Mouse (Mus musculus) heart, embryonic 14.5 days (tissue): ENCODE measurements around the gene Krtap4-9. TPM values are rescaled to one million over a fixed set of nuclear protein-coding genes. Genes with fewer than 3 reads are reported as not detected.
"Not testable (repeated sequence)": the region's sequence is repeated elsewhere in the genome, so short reads cannot be mapped to it uniquely, and the experiment has no call there.

Source experiments
- ATAC-seq: fragments of 200-750 bp; cut with Nextera tagmentation; 2 replicates; pipeline ENCODE4 v1.8.0; 2017; ENCODE audit warnings: low read depth, moderate TSS enrichment; ENCODE audit not compliant: insufficient number of reproducible peaks, insufficient read depth, low FRiP score
- H3K27ac ChIP-seq, 2 experiments: fragments of 200-500 bp in 1 of 2; fragments of 300-500 bp in 1 of 2; sonication (generic) in 1 of 2; replicated peaks in 1 of 2; 2 replicates each; pipeline ENCODE4 v1.5.1; 2012 to 2014; ENCODE audit warnings: low read depth in 2 of 2, low read length in 2 of 2, control low read depth in 1 of 2, mild to moderate bottlenecking in 1 of 2, mixed read lengths in 1 of 2; ENCODE audit not compliant: control insufficient read depth in 1 of 2, insufficient read depth in 1 of 2
- H3K27me3 ChIP-seq: fragments of 300-500 bp; sonication (generic); 2 replicates; pipeline ENCODE4 v1.6.1; 2014; ENCODE audit warnings: mild to moderate bottlenecking, low read length, control low read depth; ENCODE audit not compliant: control insufficient read depth, insufficient read depth
- H3K36me3 ChIP-seq: fragments of 300-500 bp; sonication (generic); 2 replicates; pipeline ENCODE4 v1.6.1; 2014; ENCODE audit warnings: mild to moderate bottlenecking, control low read depth, low read length, mixed read lengths; ENCODE audit not compliant: control insufficient read depth, insufficient read depth
- H3K4me1 ChIP-seq, 2 experiments: fragments of 200-500 bp in 1 of 2; fragments of 300-500 bp in 1 of 2; sonication (generic) in 1 of 2; 2 replicates each; pipeline ENCODE4 v1.6.1; 2012 to 2014; ENCODE audit warnings: low read length in 2 of 2, control low read depth in 1 of 2, mixed read lengths in 1 of 2; ENCODE audit not compliant: control insufficient read depth in 2 of 2, insufficient read depth in 2 of 2
- H3K4me2 ChIP-seq: fragments of 300-500 bp; sonication (generic); 2 replicates; pipeline ENCODE4 v1.6.1; 2014; ENCODE audit warnings: mild to moderate bottlenecking, low read length
- H3K4me3 ChIP-seq, 2 experiments: fragments of 200-500 bp in 1 of 2; fragments of 300-500 bp in 1 of 2; sonication (generic) in 1 of 2; 2 replicates each; pipeline ENCODE4 v1.5.1; 2012 to 2014; ENCODE audit warnings: low read length in 2 of 2, mild to moderate bottlenecking in 2 of 2, control low read depth in 1 of 2, low read depth in 1 of 2, moderate library complexity in 1 of 2; ENCODE audit not compliant: control insufficient read depth in 1 of 2, insufficient read depth in 1 of 2
- H3K9ac ChIP-seq: fragments of 300-500 bp; sonication (generic); 2 replicates; pipeline ENCODE4 v1.6.1; 2014; ENCODE audit warnings: mild to moderate bottlenecking, low read length
- H3K9me3 ChIP-seq: fragments of 300-500 bp; sonication (generic); 2 replicates; pipeline ENCODE4 v1.6.1; 2016; ENCODE audit warnings: low read length, control low read depth; ENCODE audit not compliant: control insufficient read depth
- WGBS: fragments of 180-500 bp; shearing (Covaris S2); extraction: QIAGEN DNeasy Blood & Tissue Kit; methylation state at CpG from one replicate; pipeline ENCODE4 v1.1.7; 2014; 5-methylcytosine and 5-hydroxymethylcytosine counted together
- polyA plus RNA-seq: library from polyadenylated mRNA; unstranded; fragments of >200 nt; fragmentation: Nextera tagmentation; extraction: Ambion mirVana; gene quantifications from 2 replicates; pipeline ENCODE4 v1.2.1, GENCODE M21; 2014

The Krtap4-9 gene
- polyA plus RNA-seq, 1 experiment from 2014 or later = not detected

GRCm38 (mm10) chr11:99798832-99799231, 13.8 kb downstream of the Krtap4-9 start, which contains the start of gene Gm11569:
Gene Gm11569, minus strand, starts transcription at chr11:99798932.
- not testable (repeated sequence) for H3K27me3 ChIP-seq, H3K4me2 ChIP-seq, H3K9me3 ChIP-seq, H3K4me3 ChIP-seq, ATAC-seq, H3K36me3 ChIP-seq, H3K4me1 ChIP-seq, H3K27ac ChIP-seq, H3K9ac ChIP-seq
- no CpG with 5 or more reads among the region's 1 CpGs for WGBS

- ATAC-seq = not testable (repeated sequence)
Observed at GRCm38 (mm10) chr11:99804346-99804745, 19.3 kb downstream of the Krtap4-9 start, which contains the start of gene Gm11554. Gene Gm11554, minus strand, starts transcription at chr11:99804446.

GRCm38 (mm10) chr11:99809792-99810191, 24.8 kb downstream of the Krtap4-9 start, which contains the start of gene Krtap4-13:
Gene Krtap4-13, minus strand, starts transcription at chr11:99809892.
- H3K27ac ChIP-seq, ATAC-seq, H3K4me2 ChIP-seq, H3K36me3 ChIP-seq, H3K9me3 ChIP-seq, H3K4me1 ChIP-seq, H3K9ac ChIP-seq, H3K27me3 ChIP-seq, H3K4me3 ChIP-seq: not testable (repeated sequence)

More at GRCm38 (mm10) chr11:99804346-99804745, 19.3 kb downstream of the Krtap4-9 start, which contains the start of gene Gm11554:
- H3K4me1 ChIP-seq, H3K27me3 ChIP-seq, H3K36me3 ChIP-seq, H3K4me3 ChIP-seq, H3K4me2 ChIP-seq, H3K27ac ChIP-seq, H3K9me3 ChIP-seq, H3K9ac ChIP-seq: not testable (repeated sequence)
- no CpG with 5 or more reads among the region's 1 CpGs for WGBS

- 73% methylated on average over 2 of the region's 2 CpGs for WGBS
- not testable (repeated sequence) for H3K9me3 ChIP-seq, H3K4me3 ChIP-seq, H3K4me1 ChIP-seq, ATAC-seq, H3K27ac ChIP-seq, H3K9ac ChIP-seq, H3K4me2 ChIP-seq, H3K27me3 ChIP-seq, H3K36me3 ChIP-seq
Observed at GRCm38 (mm10) chr11:99815566-99815965, 30.6 kb downstream of the Krtap4-9 start, which contains the start of gene Gm11564. Gene Gm11564, minus strand, starts transcription at chr11:99815666.

Other genes starting within 250 kb of the Krtap4-9 start
- gene Krt40, start 242.0 kb upstream of the Krtap4-9 start, polyA plus RNA-seq = not detected in 2 replicates
- gene Krtap3-3, start 234.3 kb upstream of the Krtap4-9 start, polyA plus RNA-seq = not detected in 2 replicates
- not detected in 2 replicates for gene Krtap3-2, start 228.3 kb upstream of the Krtap4-9 start, polyA plus RNA-seq
- not detected in 2 replicates for gene Gm11939, start 225.7 kb upstream of the Krtap4-9 start, polyA plus RNA-seq
- not detected in 2 replicates for gene Krtap3-1, start 218.6 kb upstream of the Krtap4-9 start, polyA plus RNA-seq
- gene Krtap1-5, start 204.2 kb upstream of the Krtap4-9 start, polyA plus RNA-seq = not detected in 2 replicates
- gene Krtap1-4, start 201.5 kb upstream of the Krtap4-9 start, polyA plus RNA-seq = not detected in 2 replicates
- not detected in 2 replicates for gene Krtap1-3, start 193.9 kb upstream of the Krtap4-9 start, polyA plus RNA-seq
- not detected in 2 replicates for gene Krtap9-3, start 187.1 kb upstream of the Krtap4-9 start, polyA plus RNA-seq
- not detected in 2 replicates for gene Gm11938, start 181.9 kb upstream of the Krtap4-9 start, polyA plus RNA-seq
- not detected in 2 replicates for gene Gm11937, start 175.0 kb upstream of the Krtap4-9 start, polyA plus RNA-seq
- gene Krtap2-4, start 170.4 kb upstream of the Krtap4-9 start, polyA plus RNA-seq = not detected in 2 replicates
- not detected in 2 replicates for gene Gm11562, start 164.8 kb upstream of the Krtap4-9 start, polyA plus RNA-seq
- not detected in 2 replicates for gene Krtap4-1, start 157.0 kb upstream of the Krtap4-9 start, polyA plus RNA-seq
- not detected in 2 replicates for gene Krtap4-2, start 150.1 kb upstream of the Krtap4-9 start, polyA plus RNA-seq
- gene Krtap4-7, start 141.1 kb upstream of the Krtap4-9 start, polyA plus RNA-seq = not detected in 2 replicates
- not detected in 2 replicates for gene Gm11555, start 135.0 kb upstream of the Krtap4-9 start, polyA plus RNA-seq
- not detected in 2 replicates for gene Gm11563, start 126.2 kb upstream of the Krtap4-9 start, polyA plus RNA-seq
- not detected in 2 replicates for gene Krtap4-6, start 119.2 kb upstream of the Krtap4-9 start, polyA plus RNA-seq
- not detected in 2 replicates for gene Gm14190, start 94.5 kb upstream of the Krtap4-9 start, polyA plus RNA-seq
- gene Gm14180, start 50.9 kb upstream of the Krtap4-9 start, polyA plus RNA-seq = not detected in 2 replicates
- not detected in 2 replicates for gene Gm11595, start 12.3 kb upstream of the Krtap4-9 start, polyA plus RNA-seq
- not detected in 2 replicates for gene Krtap4-8, start 4.5 kb upstream of the Krtap4-9 start, polyA plus RNA-seq
- not detected in 2 replicates for gene Gm11596, start 8.3 kb downstream of the Krtap4-9 start, polyA plus RNA-seq
- not detected in 2 replicates for gene Gm11569, start 13.7 kb downstream of the Krtap4-9 start, polyA plus RNA-seq
- not detected in 2 replicates for gene Gm11554, start 19.2 kb downstream of the Krtap4-9 start, polyA plus RNA-seq
- not detected in 2 replicates for gene Krtap4-13, start 24.7 kb downstream of the Krtap4-9 start, polyA plus RNA-seq
- gene Gm11564, start 30.5 kb downstream of the Krtap4-9 start, polyA plus RNA-seq = not detected in 2 replicates
- gene 2300003K06Rik, start 52.9 kb downstream of the Krtap4-9 start, polyA plus RNA-seq = not detected in 2 replicates
- not detected in 2 replicates for gene Krtap4-16, start 66.4 kb downstream of the Krtap4-9 start, polyA plus RNA-seq
- not detected in 2 replicates for gene Gm11568, start 72.7 kb downstream of the Krtap4-9 start, polyA plus RNA-seq
- not detected in 2 replicates for gene Gm11559, start 79.3 kb downstream of the Krtap4-9 start, polyA plus RNA-seq
- gene Krtap9-1, start 88.2 kb downstream of the Krtap4-9 start, polyA plus RNA-seq = not detected in 2 replicates
- gene Gm11567, start 94.0 kb downstream of the Krtap4-9 start, polyA plus RNA-seq = not detected in 2 replicates
- gene Krtap31-1, start 122.7 kb downstream of the Krtap4-9 start, polyA plus RNA-seq = not detected in 2 replicates
- gene Gm11565, start 129.6 kb downstream of the Krtap4-9 start, polyA plus RNA-seq = not detected in 2 replicates
- not detected in 2 replicates for gene Krtap31-2, start 151.1 kb downstream of the Krtap4-9 start, polyA plus RNA-seq
- not detected in 2 replicates for gene Krtap9-5, start 163.3 kb downstream of the Krtap4-9 start, polyA plus RNA-seq
- not detected in 2 replicates for gene Krtap29-1, start 193.9 kb downstream of the Krtap4-9 start, polyA plus RNA-seq
- not detected in 2 replicates for gene Krtap16-1, start 201.4 kb downstream of the Krtap4-9 start, polyA plus RNA-seq
- gene Krtap17-1, start 208.8 kb downstream of the Krtap4-9 start, polyA plus RNA-seq = not detected in 2 replicates
- gene Krt33a, start 231.0 kb downstream of the Krtap4-9 start, polyA plus RNA-seq = not detected in 2 replicates
- not detected in 2 replicates for gene Krt33b, start 244.7 kb downstream of the Krtap4-9 start, polyA plus RNA-seq